Mouse (Mus musculus): ENCODE data around the gene Tgfbr3.

The Tgfbr3 gene

DNA sequence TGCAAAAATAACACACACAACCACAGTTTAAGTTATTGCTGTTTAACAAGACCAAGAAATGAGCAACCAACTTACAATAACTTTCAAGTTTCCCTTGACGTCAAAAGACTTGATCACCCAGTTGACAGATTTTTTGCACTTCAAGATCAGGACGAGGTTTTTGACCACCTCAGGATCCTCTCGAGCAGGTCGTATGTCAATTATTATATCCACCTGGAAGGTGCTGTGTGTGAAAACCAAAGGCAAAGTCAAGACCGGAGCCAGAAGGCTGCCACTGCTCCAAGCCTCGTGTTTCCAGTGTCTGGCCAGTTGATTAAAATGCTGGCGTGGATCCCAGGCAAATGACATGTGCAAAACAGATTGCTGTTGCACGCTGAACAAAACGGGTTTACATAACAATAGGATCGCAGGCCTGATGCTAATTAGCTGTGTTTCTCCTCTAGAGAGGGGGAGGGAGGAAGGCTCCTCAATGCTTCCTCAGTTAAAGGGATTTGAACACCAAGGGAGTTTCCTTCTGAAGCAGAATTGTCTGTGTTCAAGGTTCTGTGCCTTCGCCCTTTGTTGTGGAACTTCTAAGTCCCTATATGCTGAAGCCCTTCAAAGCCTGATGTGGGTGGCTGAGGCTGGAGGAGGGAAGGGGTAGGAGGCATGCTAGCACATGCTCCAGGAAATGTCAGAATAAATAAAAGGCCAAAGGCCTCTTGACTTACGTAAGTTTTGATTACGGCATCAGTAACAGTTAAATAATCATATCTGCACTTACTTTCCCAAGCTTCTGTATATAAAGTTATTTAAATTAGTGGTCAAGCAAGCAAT, 141.3 kb downstream of the Tgfbr3 start:
- peak; percentile 24 for DNase-seq (ENCODE audit: low read depth, low spot score)

DNA sequence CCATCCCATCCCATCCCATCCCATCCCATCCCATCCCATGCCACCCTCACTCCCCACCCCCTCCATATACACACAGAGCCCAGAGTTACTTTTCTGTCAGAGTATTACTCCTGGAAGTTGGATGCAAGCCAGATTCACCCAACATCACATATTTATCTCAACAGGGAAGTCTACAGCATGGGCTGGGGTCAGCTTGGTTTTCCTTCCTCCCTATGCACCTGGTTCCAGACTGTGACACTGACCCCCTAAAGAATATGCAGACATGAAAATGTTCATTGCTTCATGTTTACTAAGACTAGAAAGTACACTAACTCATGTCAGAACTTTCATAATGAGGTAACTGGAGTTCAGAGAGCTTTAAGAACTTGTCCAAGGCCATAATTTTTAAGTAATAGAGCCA, 142.0 kb downstream of the Tgfbr3 start:
- DNase-seq (ENCODE audit: low read depth, low spot score) = no peak

DNA sequence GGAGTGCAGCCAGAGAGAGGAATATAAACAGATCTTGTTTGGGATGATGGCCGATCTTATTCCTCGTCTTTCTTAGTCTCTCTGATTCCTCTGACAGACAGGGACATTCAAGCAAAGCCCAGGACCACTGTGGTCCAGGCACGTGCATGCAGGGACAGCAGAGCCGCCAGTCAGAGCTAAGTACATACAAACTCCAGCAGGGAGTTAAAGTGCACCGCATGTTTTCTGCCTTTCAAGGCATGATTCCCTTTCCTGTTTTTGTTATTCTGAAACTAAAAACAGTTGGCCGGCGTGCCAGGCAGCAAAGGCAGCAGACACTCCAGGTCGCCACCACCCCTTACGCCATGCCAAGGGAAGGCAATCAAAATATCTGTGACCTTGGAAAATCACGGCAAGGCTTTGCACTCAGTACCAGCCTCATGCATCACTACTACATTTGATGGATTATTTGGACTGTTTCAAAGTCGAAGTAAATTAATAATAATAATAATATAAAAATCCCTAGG, 143.3 kb downstream of the Tgfbr3 start:
- no peak for DNase-seq (ENCODE audit: low read depth, low spot score)

DNA sequence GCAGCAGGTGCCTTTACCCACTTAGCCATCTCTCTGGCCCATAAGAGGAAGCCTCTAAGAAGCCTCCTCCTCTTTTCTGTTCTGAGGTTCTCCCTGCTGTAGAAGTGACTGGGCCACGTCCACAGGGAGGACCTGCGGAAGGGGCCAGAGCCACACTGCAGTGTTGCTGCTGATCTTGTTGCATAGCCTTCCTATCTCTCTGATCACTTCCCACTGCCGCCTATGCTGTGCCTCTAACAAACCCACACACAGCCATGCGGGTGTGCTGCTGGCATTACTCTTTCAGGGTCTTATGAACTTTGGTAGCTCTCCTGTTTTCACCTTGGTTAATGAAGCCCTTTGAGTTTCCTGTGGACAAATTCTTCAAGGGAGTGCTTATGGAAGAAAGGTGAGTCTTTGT, 144.3 kb downstream of the Tgfbr3 start:
- no peak for DNase-seq (ENCODE audit: low read depth, low spot score)

DNA sequence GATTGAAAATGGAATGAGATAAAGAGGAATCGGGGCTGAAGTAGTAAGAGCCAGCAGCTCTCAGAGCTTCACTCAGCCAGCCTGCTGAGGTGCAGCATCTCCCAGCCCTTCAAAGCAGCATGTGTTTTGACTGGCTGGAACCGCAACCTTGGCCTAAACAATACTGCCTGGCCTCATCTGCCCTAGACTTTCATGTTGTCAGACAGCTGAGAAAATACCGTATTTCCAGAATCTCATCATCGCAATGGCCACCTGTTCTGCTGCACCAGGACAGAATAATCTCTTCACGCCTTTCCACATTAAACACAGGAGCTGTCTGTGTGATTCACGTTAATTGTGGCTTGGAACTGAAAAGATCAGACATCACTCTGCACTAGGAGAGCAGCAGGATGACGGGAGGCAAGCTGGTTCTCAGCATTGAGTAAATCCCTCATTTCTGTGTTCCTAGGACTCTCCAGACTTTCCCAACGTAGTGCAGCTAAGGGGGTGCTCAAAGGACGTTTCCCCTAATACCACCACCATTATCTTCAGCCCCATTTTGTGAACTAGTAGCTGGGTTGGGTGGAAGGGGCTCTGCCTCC, 145.1 kb downstream of the Tgfbr3 start:
- no peak for DNase-seq (ENCODE audit: low read depth, low spot score)

DNA sequence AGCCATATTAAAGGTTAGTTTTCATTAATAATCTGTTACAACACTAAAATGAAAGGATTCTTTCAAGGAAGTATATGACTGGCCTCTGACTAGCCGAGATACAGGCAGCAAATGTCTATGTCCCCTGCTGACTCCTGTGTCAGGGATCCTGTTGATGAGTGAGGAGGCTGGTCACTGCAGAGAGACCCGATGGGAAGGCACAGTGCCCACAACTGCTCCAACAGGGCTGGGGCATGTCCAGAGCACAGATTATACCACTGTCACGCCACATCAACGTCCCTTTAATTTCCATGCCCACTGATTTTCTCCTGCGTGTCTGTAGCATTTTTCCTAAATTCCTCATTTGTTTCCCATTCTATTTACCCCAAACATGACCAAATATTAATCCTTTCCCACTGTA, 146.0 kb downstream of the Tgfbr3 start:
- no peak for DNase-seq (ENCODE audit: low read depth, low spot score)

DNA sequence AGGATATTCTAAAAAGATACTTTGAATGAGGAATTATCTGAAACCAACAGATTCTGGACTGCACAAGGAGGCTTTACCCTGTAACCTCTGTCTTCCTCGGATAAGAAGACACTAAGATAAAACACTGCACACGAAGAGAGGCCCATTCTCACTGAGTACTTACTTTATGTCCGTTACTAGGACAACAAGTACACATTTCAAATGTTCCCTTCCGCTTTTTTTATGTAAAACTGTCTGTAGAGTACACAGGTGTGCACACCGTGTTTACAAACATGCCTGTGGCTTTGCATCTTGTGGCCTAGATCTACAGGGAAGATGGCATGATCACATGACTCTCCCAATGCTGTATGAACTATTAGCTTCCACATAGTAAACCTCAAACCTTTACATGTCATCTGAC, 146.6 kb downstream of the Tgfbr3 start:
- no peak for DNase-seq (ENCODE audit: low read depth, low spot score)

DNA sequence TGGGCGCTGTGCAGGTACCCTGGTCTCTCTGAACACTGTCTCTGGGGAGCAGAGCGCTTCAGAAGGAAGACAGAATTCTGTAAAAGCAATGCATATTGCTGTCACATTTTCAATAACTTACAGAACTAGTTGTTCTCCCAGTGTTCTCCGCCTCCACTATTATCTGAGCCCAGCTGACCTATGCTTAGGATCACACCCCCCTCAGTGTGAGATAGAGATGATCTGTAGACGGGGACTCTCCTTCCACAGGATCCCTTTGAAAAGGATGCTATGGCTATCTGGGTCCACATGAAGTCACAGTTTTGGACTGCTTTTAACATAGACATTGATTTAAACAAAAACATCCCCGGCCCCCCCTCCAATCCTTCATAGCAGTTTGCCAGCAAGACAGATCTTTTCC, 148.1 kb downstream of the Tgfbr3 start:
- DNase-seq (ENCODE audit: low read depth, low spot score) = no peak

DNA sequence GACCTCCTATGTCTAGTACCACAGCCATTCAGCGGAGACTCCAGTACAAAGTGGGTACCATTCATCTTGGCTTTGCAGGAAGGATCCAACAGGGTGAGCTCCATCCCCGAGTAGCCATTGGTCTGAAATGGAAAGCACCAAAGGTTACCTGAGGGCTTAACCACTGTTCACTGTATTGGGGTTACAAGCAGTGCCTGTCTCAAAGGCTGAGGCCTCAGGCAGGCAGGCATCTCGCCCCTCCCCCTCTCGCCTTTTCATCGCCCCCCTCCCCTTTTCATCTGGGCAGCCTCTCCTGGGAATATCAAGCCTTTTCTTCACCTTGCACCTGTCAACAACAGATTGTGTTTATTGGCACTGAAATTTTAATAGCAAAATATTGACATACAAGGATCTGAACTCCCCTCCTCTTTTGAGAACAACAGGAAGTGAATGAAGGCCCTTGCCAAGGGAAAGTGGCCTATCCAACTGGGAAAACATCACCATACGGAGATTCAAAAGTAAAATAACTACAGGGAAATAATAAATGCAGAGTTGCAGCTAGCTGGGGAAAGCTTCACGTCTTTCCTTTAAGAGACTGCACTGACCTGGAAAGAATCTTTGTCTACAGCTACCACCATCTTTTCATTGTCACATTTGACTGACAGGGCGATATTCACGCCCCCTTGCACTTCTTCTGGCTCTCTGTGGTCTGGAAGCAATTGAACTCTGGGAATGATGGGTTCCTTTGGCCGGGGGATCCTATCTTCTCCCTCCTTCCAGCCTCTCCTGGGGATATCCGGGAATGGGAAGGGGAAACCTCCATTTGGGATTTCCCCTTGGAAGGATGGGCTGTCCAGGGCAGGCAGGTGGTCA, 149.4 kb downstream of the Tgfbr3 start:
- DNase-seq (ENCODE audit: low read depth, low spot score) = no peak

DNA sequence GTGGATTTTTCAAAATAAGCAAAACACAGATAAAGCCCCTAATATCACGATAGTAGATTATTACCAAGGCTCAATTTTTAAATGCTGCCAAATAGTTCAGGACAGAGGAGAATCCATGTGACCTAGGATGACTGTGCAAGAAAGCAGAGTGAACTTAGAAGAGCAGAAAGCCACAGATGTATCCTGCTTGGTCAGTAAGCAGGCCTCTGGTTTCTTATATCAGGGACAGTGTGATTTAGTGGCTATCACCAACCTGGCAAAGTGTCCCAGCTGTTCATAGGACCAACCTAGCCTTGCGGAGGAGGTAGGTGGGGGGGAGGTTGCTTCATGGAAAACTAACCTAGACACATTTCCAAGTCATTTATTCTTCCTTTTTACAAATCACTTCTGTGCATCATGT, 156.1 kb downstream of the Tgfbr3 start:
- DNase-seq (ENCODE audit: low read depth, low spot score) = no peak

DNA sequence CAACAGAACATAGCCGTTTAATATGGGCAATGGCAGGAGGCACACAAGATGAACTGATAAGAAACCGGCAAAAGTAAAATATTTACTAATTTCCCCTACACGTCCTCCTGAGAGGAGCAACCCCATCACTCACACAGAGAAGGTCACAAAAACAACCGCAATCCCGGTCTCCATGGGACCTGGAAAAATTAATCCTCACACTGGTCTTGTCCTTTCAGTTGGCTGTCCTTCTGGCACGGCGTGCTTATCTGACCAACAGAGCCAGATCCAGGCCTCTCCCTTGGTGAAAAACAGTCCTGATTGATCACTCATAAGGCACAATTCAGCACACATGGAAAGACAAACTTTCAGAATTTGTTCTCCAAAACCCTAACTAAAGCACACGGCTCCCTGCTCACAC, 157.2 kb downstream of the Tgfbr3 start:
- DNase-seq (ENCODE audit: low read depth, low spot score) = no peak

DNA sequence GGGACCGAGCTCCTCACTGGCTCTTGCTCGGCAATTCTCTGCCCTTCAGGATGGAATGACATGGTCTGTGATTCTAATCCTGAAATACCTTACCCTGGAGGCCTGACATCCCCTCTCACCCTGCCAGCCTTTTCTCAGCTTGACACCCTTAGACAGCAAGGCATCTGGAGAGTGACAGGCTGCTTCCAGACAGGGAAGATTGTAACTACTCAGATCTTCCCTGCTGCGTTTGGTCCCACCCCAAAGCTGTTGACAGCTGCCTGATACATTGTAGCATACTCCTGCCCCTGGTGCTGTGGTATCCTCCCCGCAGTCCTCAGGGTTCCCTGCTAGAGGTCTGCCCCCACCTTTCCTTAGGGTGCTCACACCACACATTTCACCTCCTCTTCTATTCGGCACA, 160.1 kb downstream of the Tgfbr3 start:
- no peak for DNase-seq (ENCODE audit: low read depth, low spot score)

DNA sequence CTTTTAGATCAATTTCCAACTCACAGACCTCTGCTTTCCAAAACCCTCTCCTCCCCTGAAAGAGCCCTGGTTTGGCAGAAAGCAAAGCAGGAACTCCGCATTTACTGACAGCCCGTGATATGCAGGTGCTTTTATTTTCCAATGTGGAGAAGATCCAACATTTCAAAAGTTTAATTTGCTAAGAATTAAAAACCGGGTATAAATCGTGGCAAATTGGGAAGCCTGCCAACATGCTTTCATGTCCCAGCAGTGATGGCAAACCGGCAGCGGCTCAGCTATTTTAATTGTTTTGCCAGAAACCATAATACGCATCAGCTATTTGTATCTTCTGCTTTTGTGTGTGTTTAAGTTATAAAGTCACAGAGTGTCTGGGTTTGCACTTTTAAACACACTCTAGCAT, 162.9 kb downstream of the Tgfbr3 start:
- no peak for DNase-seq (ENCODE audit: low read depth, low spot score)

DNA sequence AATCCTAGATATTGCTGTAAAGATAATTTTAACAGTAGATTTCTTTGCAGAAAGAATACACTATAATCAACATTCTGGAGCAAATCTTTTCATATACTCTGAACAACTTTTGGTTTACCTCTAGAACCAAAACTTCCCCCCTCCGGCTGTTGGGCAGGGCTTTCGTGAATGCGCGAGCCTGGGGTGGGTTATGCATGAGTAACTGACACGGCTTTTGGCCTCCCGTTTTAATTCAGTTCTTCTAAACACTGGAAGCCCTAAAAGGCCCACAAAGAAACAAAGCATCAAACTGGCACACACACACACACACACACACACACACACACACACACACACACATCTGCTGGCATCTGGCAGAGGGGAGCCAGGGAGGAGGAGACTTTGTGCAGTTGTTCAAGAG, 164.3 kb downstream of the Tgfbr3 start:
- no peak for DNase-seq (ENCODE audit: low read depth, low spot score)

DNA sequence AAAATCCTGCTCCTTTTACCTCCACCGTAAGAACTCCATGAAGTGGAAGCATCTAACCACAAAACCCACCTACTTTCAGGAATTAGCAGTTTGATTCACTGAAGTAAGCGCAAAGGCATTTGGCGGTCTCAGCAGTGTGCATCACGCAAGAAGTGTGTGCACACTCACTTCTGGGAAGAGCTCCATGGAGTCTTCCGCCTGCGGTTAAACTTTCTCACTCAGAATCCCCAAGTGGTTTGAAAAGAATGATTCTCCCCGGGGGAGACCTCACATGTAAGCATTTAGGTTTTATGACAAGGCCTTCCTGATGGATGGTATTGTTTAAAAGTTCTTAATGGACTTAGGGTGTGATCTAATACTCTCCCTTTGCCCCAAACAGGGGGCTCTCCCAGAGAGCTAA, 164.9 kb downstream of the Tgfbr3 start:
- DNase-seq (ENCODE audit: low read depth, low spot score) = no peak

DNA sequence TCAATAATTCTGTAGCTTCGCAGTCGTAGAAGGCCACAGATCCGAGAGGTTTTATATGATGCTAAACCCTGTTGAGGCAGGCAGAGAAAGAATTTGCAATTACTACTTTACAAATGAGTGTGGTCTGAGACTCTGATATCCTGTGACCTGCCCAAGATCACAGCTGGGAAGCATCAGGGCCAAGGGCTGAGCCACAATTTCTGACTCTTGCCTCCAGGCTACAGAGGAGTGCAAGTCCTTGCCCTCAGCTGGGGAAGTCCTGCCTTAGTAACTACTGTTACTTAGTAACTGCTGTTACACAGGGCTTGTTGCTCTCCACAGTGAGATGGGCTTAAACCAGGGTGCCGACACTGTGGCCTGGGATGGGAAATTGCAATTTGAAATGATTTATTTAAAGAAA, 166.8 kb downstream of the Tgfbr3 start:
- DNase-seq (ENCODE audit: low read depth, low spot score) = no peak

DNA sequence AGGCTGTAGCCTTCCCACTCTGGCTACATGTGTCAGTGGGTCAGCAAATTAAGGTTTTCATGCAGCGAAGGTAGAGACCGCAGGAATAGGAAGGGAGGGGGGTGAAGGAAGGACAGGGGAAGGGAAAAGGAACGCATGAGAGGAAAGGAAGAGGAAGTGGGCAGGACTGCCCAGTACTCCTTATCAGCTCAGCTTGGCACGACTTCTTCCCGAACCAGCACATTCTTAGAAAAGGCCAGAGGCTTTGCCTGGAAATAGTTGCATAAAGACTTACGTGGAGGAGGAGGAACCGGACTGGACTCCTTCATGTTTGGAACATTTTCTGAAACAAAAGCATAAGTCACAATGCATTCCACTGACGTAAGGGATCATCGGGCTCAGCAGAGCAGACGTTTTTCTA, 168.3 kb downstream of the Tgfbr3 start:
- no peak for DNase-seq (ENCODE audit: low read depth, low spot score)

DNA sequence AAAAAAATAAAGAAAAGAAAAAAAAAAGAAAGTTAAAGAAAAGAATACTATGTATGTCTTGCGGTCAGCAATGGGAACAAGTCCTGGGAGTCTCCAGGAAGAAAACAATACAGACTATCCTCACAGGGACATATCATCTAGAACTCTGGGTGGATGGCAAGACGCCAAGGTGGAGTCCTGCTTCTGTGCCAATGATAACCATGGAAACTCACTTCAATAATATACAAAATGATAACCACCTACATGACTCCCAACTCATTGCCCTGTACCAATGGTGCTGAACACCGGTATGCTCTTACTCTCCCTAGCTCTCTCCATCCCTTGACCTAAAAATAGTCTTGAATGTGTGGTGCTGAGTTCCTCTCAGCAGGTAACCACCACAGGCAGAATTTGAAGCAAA, 168.8 kb downstream of the Tgfbr3 start:
- no peak for DNase-seq (ENCODE audit: low read depth, low spot score)

DNA sequence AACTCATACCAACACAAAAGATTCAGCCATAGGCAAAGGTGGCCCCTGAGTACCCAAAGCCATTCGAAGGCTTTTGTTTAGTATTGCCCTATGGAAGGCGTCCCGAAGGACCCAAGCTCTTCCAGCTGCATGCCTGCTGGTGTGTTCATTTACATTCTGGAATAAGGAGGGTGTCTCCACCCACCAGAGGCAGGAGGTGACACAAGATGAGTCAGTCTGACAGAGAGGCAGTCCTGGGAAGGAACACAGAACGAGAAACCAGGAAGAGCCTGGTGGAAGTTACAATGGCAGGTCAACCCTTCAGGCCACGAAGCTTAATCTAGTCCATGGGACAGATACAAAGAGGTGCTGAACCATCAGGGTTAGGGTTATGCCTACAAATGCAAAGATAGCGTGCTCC, 169.5 kb downstream of the Tgfbr3 start:
- DNase-seq (ENCODE audit: low read depth, low spot score) = no peak

DNA sequence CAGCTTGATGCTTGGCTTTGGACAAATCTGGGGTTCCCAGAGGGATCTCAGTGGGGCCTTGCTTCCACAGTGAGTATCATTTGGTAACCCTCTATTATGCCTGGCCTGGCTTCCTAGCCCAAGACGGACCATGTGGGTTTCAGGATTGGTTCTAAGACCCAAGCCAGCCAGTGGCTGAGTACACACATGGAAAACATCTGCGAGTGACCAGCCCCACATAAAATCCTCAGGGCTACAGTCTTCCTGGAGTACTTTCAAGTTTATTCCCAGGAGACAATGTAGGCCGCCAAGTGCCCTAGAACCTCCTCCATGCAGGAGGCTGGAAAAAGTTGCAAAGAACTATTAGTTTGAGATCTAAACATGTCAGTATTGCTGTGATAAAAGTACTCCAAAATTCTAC, 172.6 kb downstream of the Tgfbr3 start:
- DNase-seq (ENCODE audit: low read depth, low spot score) = no peak

DNA sequence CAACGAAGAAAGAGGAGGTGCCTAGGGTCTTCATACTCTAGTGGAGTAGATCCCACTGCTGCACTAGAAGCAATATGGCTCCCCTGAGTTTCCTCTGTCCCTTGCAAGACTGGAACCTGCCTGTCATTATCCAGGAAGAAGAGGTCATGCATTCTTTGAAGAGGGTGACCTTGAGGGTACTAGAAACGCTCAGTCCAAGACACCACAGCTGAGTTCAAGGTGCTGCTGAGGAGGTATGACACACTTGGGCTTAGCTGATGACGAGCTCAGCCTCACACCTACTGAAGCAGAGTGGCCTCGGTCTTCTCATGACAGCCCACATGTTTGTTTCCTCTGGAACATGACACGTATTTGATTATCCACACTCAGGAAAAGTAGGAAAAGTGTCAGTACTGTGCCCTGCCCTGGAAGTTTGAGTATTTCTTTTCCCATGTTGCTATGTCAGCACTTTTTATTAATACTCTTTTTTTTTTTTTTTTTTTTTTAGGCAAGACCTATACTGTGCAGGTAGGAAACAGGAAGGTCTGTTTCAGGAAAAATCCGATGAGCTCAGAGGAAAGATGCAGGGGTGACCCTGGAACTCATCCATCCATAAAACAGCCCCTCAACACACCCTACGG, 176.7 kb downstream of the Tgfbr3 start:
- no peak for DNase-seq (ENCODE audit: low read depth, low spot score)

DNA sequence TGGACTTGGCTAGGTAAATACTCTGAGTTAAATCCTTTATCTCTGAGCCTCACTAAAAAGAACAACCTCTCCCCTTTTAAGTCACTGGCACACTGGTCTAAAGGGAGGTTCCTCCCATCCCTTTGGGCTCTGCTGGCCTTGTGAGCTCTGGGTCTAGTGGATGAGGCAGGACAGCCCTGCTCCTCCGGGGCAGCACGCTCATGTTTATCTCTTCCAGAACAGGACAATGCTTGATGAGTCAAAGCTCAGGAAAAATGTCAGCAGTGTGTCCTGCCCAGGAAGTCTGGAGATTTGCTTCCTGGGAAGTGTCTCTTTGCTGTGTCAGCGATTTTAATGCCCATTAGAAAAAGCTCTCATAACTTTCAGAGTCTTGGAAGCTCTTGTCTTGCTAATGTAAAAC, 177.6 kb downstream of the Tgfbr3 start:
- DNase-seq (ENCODE audit: low read depth, low spot score) = no peak
